8 mouse cellular contexts compared by ENCODE assay signal in genomic region chr4:116463231-116464125, GRCm38 (mm10). TPM values are rescaled to one million over a fixed set of nuclear protein-coding genes. Genes with fewer than 3 reads are reported as not detected.
DNase-seq lines count a peak whose midpoint lies in the region; ATAC-seq and TF ChIP-seq lines count a peak whose summit lies in the region.

No protein-coding gene starts in this region.

- TF ChIP-seq EP300 in stomach, postnatal 0 days (optimal IDR thresholded peaks at IDR 0.05) = no peak

- peak overlapping the region; percentile 95 for H3K4me3 ChIP-seq in intestine, embryonic 15.5 days (replicated peaks)
- H3K4me3 ChIP-seq in limb, embryonic 15.5 days = peak overlapping the region; percentile 83
- peak overlapping the region; percentile 96 for H3K4me3 ChIP-seq in midbrain, postnatal 0 days (ENCODE audit: low read depth, low read length)
- peak overlapping the region; percentile 95 for H3K4me3 ChIP-seq in stomach, postnatal 0 days (ENCODE audit: low read depth, low read length)

- peak overlapping the region; percentile 95 for H3K27ac ChIP-seq in intestine, embryonic 15.5 days
- peak overlapping the region; percentile 91 for H3K27ac ChIP-seq in limb, embryonic 15.5 days
- peak overlapping the region; percentile 90 for H3K27ac ChIP-seq in midbrain, postnatal 0 days (ENCODE audit: low read depth, low read length)
- H3K27ac ChIP-seq in stomach, postnatal 0 days (replicated peaks) = peak overlapping the region; percentile 92

- 0 out of 2 replicates have a peak, but pooled peaks cover 2% of the 10 kb centered on the region for H3K9me3 ChIP-seq in intestine, embryonic 15.5 days
- H3K9me3 ChIP-seq in limb, embryonic 15.5 days = no peaks in the 10 kb centered on the region
- H3K9me3 ChIP-seq in midbrain, postnatal 0 days (ENCODE audit: low read length) = no peaks in the 10 kb centered on the region
- H3K9me3 ChIP-seq in stomach, postnatal 0 days (ENCODE audit: control insufficient read depth, low read length) = no peaks in the 10 kb centered on the region

- H3K9ac ChIP-seq in intestine, embryonic 15.5 days = peak overlapping the region; percentile 93
- peak overlapping the region; percentile 85 for H3K9ac ChIP-seq in limb, embryonic 15.5 days
- H3K9ac ChIP-seq in midbrain, postnatal 0 days (replicated peaks; ENCODE audit: low read length, poor library complexity, severe bottlenecking) = peak overlapping the region; percentile 92
- peak overlapping the region; percentile 89 for H3K9ac ChIP-seq in stomach, postnatal 0 days (ENCODE audit: low read length)

- H3K27me3 ChIP-seq in intestine, embryonic 15.5 days (replicated peaks) = no peaks in the 10 kb centered on the region
- no peaks in the 10 kb centered on the region for H3K27me3 ChIP-seq in limb, embryonic 15.5 days
- H3K27me3 ChIP-seq in midbrain, postnatal 0 days (ENCODE audit: insufficient read depth, low read length) = no peaks in the 10 kb centered on the region
- H3K27me3 ChIP-seq in stomach, postnatal 0 days (ENCODE audit: control insufficient read depth, insufficient read depth, low read length) = no peaks in the 10 kb centered on the region

- under 1% methylated on average over 74 of the region's 74 CpGs for WGBS in intestine, embryonic 15.5 days
- WGBS in limb, embryonic 15.5 days = under 1% methylated on average over 61 of the region's 74 CpGs
- under 1% methylated on average over 68 of the region's 74 CpGs for WGBS in midbrain, postnatal 0 days
- WGBS in stomach, postnatal 0 days = under 1% methylated on average over 56 of the region's 74 CpGs

- peak; percentile 57 for DNase-seq in embryo, embryonic 10 days (ENCODE audit: low spot score)
- no peak for DNase-seq in embryo, embryonic 11 days
- peak; percentile 47 for DNase-seq in gastrocnemius, postnatal 25 days
- peak; percentile 37 for DNase-seq in midbrain, postnatal 0 days (ENCODE audit: low spot score)
- peak; percentile 52 for DNase-seq in stomach, postnatal 0 days (ENCODE audit: low spot score)

- peak; percentile 19 for ATAC-seq in common myeloid progenitor, adult 5-6 weeks (replicated peaks; ENCODE audit: low read depth, poor library complexity, severe bottlenecking)
- peak; percentile 76 for ATAC-seq in intestine, embryonic 15.5 days
- ATAC-seq in limb, embryonic 15.5 days (ENCODE audit: insufficient number of reproducible peaks, low FRiP score, low TSS enrichment, low read depth) = peak; percentile 77
- peak; percentile 74 for ATAC-seq in midbrain, postnatal 0 days (ENCODE audit: low FRiP score)
- peak; percentile 58 for ATAC-seq in stomach, postnatal 0 days (ENCODE audit: low FRiP score, low TSS enrichment)

- H3K4me2 ChIP-seq in intestine, embryonic 15.5 days (replicated peaks) = peak overlapping the region; percentile 70
- H3K4me2 ChIP-seq in limb, embryonic 15.5 days = peak overlapping the region; percentile 57
- H3K4me2 ChIP-seq in midbrain, postnatal 0 days (ENCODE audit: low read depth, low read length, poor library complexity, severe bottlenecking) = peak overlapping the region; percentile 62
- H3K4me2 ChIP-seq in stomach, postnatal 0 days (replicated peaks; ENCODE audit: low read depth) = peak overlapping the region; percentile 82

- TF ChIP-seq CTCF in midbrain, postnatal 0 days (IDR thresholded peaks at IDR 0.05) = peak; percentile 26; the same call in 1 of the 2 replicates
- peak; percentile 25; the same call in 1 of the 2 replicates for TF ChIP-seq CTCF in stomach, postnatal 0 days (IDR thresholded peaks at IDR 0.05; ENCODE audit: low read depth)

- H3K36me3 ChIP-seq in intestine, embryonic 15.5 days = no peaks in the 10 kb centered on the region
- H3K36me3 ChIP-seq in limb, embryonic 15.5 days = no peaks in the 10 kb centered on the region
- H3K36me3 ChIP-seq in midbrain, postnatal 0 days (ENCODE audit: insufficient read depth, low read length) = no peaks in the 10 kb centered on the region
- no peaks in the 10 kb centered on the region for H3K36me3 ChIP-seq in stomach, postnatal 0 days (ENCODE audit: control insufficient read depth, insufficient read depth, low read length)

- peaks cover 11% of the 10 kb centered on the region; the same call in 1 of the 2 replicates for H3K4me1 ChIP-seq in intestine, embryonic 15.5 days (replicated peaks)
- H3K4me1 ChIP-seq in limb, embryonic 15.5 days = peaks cover 18% of the 10 kb centered on the region
- 0 out of 2 replicates have a peak, but pooled peaks cover 6% of the 10 kb centered on the region for H3K4me1 ChIP-seq in midbrain, postnatal 0 days (ENCODE audit: insufficient read depth, low read length)
- H3K4me1 ChIP-seq in stomach, postnatal 0 days (replicated peaks; ENCODE audit: control insufficient read depth, insufficient read depth) = no peaks in the 10 kb centered on the region; the same call in 1 of the 2 replicates

RNA-seq across cellular contexts. Expression of gene Mast2, which starts 0.5 kb away (rescaled TPM):
- total RNA-seq in common myeloid progenitor, adult 5-6 weeks (2017) = 9.2 and 17.7 TPM in 2 replicates
- 10 to 100 TPM; 76.6 to 83.8 TPM for total RNA-seq in gastrocnemius, postnatal 25 days (2021)
- 13.3 and 13.5 TPM in 2 replicates for polyA plus RNA-seq in intestine, embryonic 15.5 days (2015; fragmentation: Nextera tagmentation; extraction: Ambion mirVana)
- 12.1 and 12.3 TPM in 2 replicates for polyA plus RNA-seq in limb, embryonic 15.5 days (2015; fragmentation: Nextera tagmentation; extraction: Ambion mirVana)
- total RNA-seq in midbrain, postnatal 0 days (2014; rRNA removed) = 95.8 and 97.4 TPM in 2 replicates
- polyA plus RNA-seq in midbrain, postnatal 0 days (2015; fragmentation: Nextera tagmentation; extraction: Ambion mirVana) = 27.1 and 30.3 TPM in 2 replicates
- 5.0 and 5.1 TPM in 2 replicates for polyA plus RNA-seq in stomach, postnatal 0 days (2015; fragmentation: Nextera tagmentation; extraction: Ambion mirVana)

RNA-seq across cellular contexts. Expression of gene Ipp, which starts 43.9 kb away (rescaled TPM):
- 18.3 and 23.0 TPM in 2 replicates for total RNA-seq in common myeloid progenitor, adult 5-6 weeks (2017)
- 10 to 100 TPM; 11.0 to 14.6 TPM for total RNA-seq in gastrocnemius, postnatal 25 days (2021)
- 15.7 and 16.5 TPM in 2 replicates for polyA plus RNA-seq in intestine, embryonic 15.5 days (2015; fragmentation: Nextera tagmentation; extraction: Ambion mirVana)
- polyA plus RNA-seq in limb, embryonic 15.5 days (2015; fragmentation: Nextera tagmentation; extraction: Ambion mirVana) = 13.1 and 13.2 TPM in 2 replicates
- total RNA-seq in midbrain, postnatal 0 days (2014; rRNA removed) = 6.5 and 7.2 TPM in 2 replicates
- 10.5 and 10.9 TPM in 2 replicates for polyA plus RNA-seq in midbrain, postnatal 0 days (2015; fragmentation: Nextera tagmentation; extraction: Ambion mirVana)
- polyA plus RNA-seq in stomach, postnatal 0 days (2015; fragmentation: Nextera tagmentation; extraction: Ambion mirVana) = 8.2 and 8.4 TPM in 2 replicates

Comparison
In these comparisons a context has a peak if more than half of its experiments do, and no peak if none do; other contexts are left out.
1. ATAC-seq: peak in every context shown above with its lines; median percentile 77 in limb, embryonic 15.5 days; 76 in intestine, embryonic 15.5 days; 74 in midbrain, postnatal 0 days; 58 in stomach, postnatal 0 days; 19 in common myeloid progenitor, adult 5-6 weeks.